Mouse (Mus musculus) ES-E14 (cell line): ENCODE results near the gene Nr2e3. TPM values are rescaled to one million over a fixed set of nuclear protein-coding genes. Genes with fewer than 3 reads are reported as not detected.

Experiments
- DNase-seq: peaks from one replicate; pipeline ENCODE4 v3.0.0-alpha.2; 2013; ENCODE audit warnings: low read depth, low spot score
- H3K27ac ChIP-seq: 2 replicates; pipeline ENCODE4 v1.5.1; 2012; ENCODE audit warnings: low read depth, mild to moderate bottlenecking, low read length, moderate library complexity, mixed read lengths; ENCODE audit not compliant: poor library complexity, insufficient read depth, severe bottlenecking
- H3K36me3 ChIP-seq: 2 replicates; pipeline ENCODE4 v1.6.1; 2012; ENCODE audit warnings: mild to moderate bottlenecking, low read length, moderate library complexity, mixed read lengths; ENCODE audit not compliant: control insufficient read depth, poor library complexity, insufficient read depth, severe bottlenecking
- H3K4me1 ChIP-seq, 2 experiments: fragments of 150-350 bp in 1 of 2; sonication (generic) in 1 of 2; 2 replicates each; pipeline ENCODE4 v1.6.1; 2012; ENCODE audit warnings: low read length in 2 of 2, mild to moderate bottlenecking in 1 of 2, mixed read lengths in 1 of 2; ENCODE audit not compliant: control insufficient read depth in 2 of 2, insufficient read depth in 2 of 2, poor library complexity in 1 of 2
- H3K4me3 ChIP-seq, 2 experiments: fragments of 150-350 bp in 1 of 2; sonication (generic) in 1 of 2; 2 replicates each; pipeline ENCODE4 v1.5.1; 2012; ENCODE audit warnings: low read length in 2 of 2, low read depth in 1 of 2, mild to moderate bottlenecking in 1 of 2, mixed read lengths in 1 of 2; ENCODE audit not compliant: insufficient read depth in 1 of 2, poor library complexity in 1 of 2, severe bottlenecking in 1 of 2
- H3K9ac ChIP-seq: 2 replicates; pipeline ENCODE4 v1.6.1; 2012; ENCODE audit warnings: low read depth, mild to moderate bottlenecking, low read length, mixed read lengths; ENCODE audit not compliant: poor library complexity, insufficient read depth, severe bottlenecking
- H3K9me3 ChIP-seq: fragments of 150-350 bp; sonication (generic); 2 replicates; pipeline ENCODE4 v1.6.1; 2012; ENCODE audit warnings: low read depth, mild to moderate bottlenecking, low read length; ENCODE audit not compliant: control insufficient read depth, insufficient read depth
- CHD2 ChIP-seq: IDR thresholded peaks from 2 replicates; pipeline ENCODE4 v1.6.1; 2014; ENCODE audit warnings: mild to moderate bottlenecking, low read depth, low read length, inconsistent platforms
- HCFC1 ChIP-seq: IDR thresholded peaks from 2 replicates; pipeline ENCODE4 v1.6.1; 2012; ENCODE audit warnings: low read length, inconsistent platforms, borderline replicate concordance; ENCODE audit not compliant: insufficient read depth
- MAFK ChIP-seq: IDR thresholded peaks from 2 replicates; pipeline ENCODE4 v1.6.1; 2014; ENCODE audit warnings: mild to moderate bottlenecking, low read depth, low read length, inconsistent platforms; ENCODE audit not compliant: insufficient read depth
- ZC3H11A ChIP-seq: IDR thresholded peaks from 2 replicates; pipeline ENCODE4 v1.6.1; 2012; ENCODE audit warnings: low read depth, mild to moderate bottlenecking, inconsistent platforms, low read length, borderline replicate concordance
- ZNF384 ChIP-seq: IDR thresholded peaks from 2 replicates; pipeline ENCODE4 v1.6.1; 2012; ENCODE audit warnings: low read depth, low read length, inconsistent platforms
- in situ Hi-C, 2 experiments: fragments of 600-800 bp; cut with MboI; formaldehyde crosslinking; loops; one replicate each; pipeline ENCODE4 v1.15.1; 2025; ENCODE audit warnings: low sequenced_read_pairs in 2 of 2, inconsistent platforms in 1 of 2; ENCODE audit not compliant: unreplicated experiment in 2 of 2
- total RNA-seq: library from RNA; depleted of rRNA; stranded (reverse); fragments of 300-350 nt; gene quantifications from 2 replicates; pipeline ENCODE4 v1.2.3, GENCODE M21; 2012

The Nr2e3 gene
- total RNA-seq, 1 experiment = 0.31 TPM

DNA sequence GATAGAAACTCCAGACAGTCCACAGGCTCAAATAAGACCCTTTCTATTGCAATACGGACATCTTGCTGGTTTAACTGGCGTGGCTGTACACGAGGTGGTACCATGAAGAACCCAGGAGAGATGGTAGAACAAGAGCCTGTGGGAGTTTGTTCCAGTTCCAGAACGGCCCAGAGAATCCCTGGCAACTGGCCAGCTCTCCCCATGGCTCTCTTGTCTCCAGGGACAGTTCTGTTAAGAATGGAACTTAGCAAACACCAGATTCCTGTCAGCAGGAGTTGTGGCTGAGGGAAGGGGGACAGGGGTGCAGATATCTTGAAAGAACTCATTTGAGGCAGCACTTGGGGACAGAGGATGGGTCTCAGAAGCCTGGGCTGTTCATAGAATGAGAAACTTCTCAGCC lies 10.8 kb upstream of the Nr2e3 start:
- H3K36me3 ChIP-seq = no peaks in the 10 kb centered on the region
- TF ChIP-seq HCFC1 (no peak), MAFK (no peak), ZNF384 (no peak), CHD2 (no peak), ZC3H11A (no peak)
- H3K9me3 ChIP-seq = no peaks in the 10 kb centered on the region
- H3K9ac ChIP-seq = no peak overlapping the region
- no peak for DNase-seq
- in situ Hi-C loops = no loop called here
- H3K27ac ChIP-seq = no peak overlapping the region
- no peak overlapping the region for H3K4me3 ChIP-seq
- no peaks in the 10 kb centered on the region; a peak in 1 of 4 replicates for H3K4me1 ChIP-seq

DNA sequence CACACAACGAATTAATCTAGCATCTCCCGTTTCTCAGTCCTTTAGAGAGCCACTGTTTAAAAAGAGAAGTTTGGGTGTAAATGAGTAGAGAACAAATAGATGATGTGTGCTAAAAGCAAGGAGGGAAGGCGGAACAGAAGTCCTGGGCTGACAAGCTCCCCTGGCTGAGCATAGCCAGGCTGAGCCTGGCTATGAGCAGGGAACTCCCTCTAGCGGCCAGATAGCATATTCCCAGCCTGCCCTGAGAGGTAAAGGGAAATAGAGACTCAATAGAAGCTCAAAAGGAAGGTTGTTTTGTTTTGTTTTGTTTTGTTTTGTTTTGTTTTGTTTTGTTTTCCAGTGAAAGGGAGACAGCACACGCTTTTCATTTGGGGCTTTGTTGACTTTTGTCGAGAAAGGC lies 8.9 kb upstream of the Nr2e3 start:
- Histone ChIP-seq H3K9ac (no peak overlapping the region), H3K36me3 (no peaks in the 10 kb centered on the region), H3K9me3 (no peaks in the 10 kb centered on the region), H3K4me3 (no peak overlapping the region), H3K4me1 (peaks cover 0 to 4% of the 10 kb centered on the region in 2 experiments; a peak in 1 of 4 replicates), H3K27ac (no peak overlapping the region)
- TF ChIP-seq MAFK = no peak
- TF ChIP-seq CHD2 = no peak
- no peak for TF ChIP-seq ZNF384
- no peak for TF ChIP-seq HCFC1
- in situ Hi-C loops = no loop called here
- DNase-seq = peak; percentile 51

DNA sequence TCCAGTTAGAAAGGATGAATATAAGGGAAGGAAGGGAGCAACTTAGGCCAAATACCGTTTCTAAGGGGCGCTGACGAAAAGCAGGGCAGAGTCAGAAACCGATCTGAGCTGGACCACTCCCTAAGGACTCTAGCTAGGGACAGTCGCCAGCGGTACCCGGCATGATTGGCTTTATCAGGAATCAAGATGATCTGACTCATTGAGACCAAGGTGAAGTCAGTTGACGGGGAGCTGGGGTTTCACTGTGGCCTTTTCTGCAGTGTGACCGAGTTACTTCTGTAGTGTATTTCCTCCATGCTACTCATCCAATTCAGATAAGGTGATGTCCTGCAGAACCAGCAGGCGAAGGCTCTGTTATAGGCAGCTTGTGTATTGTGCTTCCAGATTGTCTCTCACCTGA lies 4.6 kb upstream of the Nr2e3 start:
- no peak for TF ChIP-seq HCFC1
- no peak for TF ChIP-seq MAFK
- no peak for TF ChIP-seq ZNF384
- TF ChIP-seq CHD2 = no peak
- TF ChIP-seq ZC3H11A = no peak
- in situ Hi-C loops = no loop called here
- no peak for DNase-seq

DNA sequence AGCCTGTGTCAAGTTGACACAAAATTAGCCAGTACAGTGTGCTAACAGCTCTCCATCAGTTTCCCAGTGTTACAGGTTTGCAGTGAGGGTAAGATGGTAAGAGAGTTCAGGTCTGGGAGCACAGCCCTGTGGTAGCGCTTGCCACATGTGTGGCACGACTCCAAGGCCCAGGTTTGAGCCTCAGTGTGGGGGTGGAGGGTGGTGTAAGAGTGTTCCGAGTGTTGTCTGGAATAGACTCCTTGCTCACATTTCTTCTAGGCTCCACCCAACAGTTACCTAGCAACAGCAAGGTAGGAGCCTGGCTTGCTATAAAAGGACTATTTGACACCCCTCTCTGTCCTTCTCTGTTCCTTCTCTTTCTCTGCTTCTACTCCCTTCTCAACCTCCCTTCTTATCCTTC lies 3.9 kb upstream of the Nr2e3 start:
- H3K27ac ChIP-seq = no peak overlapping the region
- H3K4me3 ChIP-seq = no peak overlapping the region
- in situ Hi-C loops = no loop called here
- DNase-seq = no peak
- H3K9me3 ChIP-seq = no peaks in the 10 kb centered on the region
- peaks cover 1 to 10% of the 10 kb centered on the region in 2 experiments; a peak in 2 of 4 replicates for H3K4me1 ChIP-seq
- no peaks in the 10 kb centered on the region for H3K36me3 ChIP-seq
- H3K9ac ChIP-seq = no peak overlapping the region
- TF ChIP-seq ZC3H11A = no peak
- no peak for TF ChIP-seq CHD2
- no peak for TF ChIP-seq HCFC1
- TF ChIP-seq ZNF384 = no peak
- no peak for TF ChIP-seq MAFK

More for the DNA sequence above, 4.6 kb upstream of the Nr2e3 start:
- Histone ChIP-seq H3K9me3 (no peaks in the 10 kb centered on the region), H3K4me1 (peaks cover 1 to 8% of the 10 kb centered on the region in 2 experiments; a peak in 2 of 4 replicates), H3K36me3 (no peaks in the 10 kb centered on the region), H3K27ac (no peak overlapping the region), H3K9ac (no peak overlapping the region), H3K4me3 (no peak overlapping the region)

DNA sequence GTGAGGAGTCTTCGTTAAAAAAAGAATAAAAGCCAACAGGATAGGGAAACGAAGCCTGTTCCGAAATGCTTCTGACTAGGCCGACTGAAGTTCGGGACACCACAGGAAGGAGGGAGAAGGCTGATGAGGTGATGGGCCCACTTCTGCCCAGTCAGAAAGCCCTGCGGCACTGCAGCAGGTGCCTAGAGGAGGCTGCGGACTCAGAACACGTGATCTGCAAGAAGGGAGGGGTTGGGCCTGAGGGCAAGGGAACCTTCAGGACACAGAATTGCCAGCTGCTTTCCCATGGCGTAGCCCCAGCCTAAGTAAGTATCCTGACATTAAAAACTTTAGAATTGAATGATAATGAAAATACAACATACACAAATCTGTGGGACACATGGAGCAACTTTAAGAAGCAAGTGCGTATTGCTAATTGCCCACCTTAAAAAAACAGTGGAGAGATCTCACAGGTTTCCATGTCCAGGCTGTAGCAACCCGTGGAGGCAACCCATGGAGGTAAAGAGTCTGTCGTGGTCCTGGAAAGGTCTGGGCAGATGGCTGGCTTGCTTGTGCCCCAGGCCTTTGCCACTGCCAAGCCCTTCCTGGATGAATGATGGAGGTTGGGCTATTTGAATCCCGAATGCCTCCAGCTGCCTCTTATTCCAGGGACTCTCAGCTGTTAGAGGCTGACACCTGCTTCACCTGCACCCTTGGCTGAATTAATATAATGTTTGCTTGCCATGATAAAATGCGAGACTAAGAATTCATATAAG lies 919 bp upstream of the Nr2e3 start:
- H3K4me3 ChIP-seq = no peak overlapping the region
- in situ Hi-C loops = no loop called here
- H3K4me1 ChIP-seq = peaks cover 1 to 13% of the 10 kb centered on the region in 2 experiments; a peak in 1 of 4 replicates

More for the DNA sequence above, 919 bp upstream of the Nr2e3 start:
- TF ChIP-seq MAFK = no peak
- TF ChIP-seq ZC3H11A = no peak
- TF ChIP-seq HCFC1 = no peak
- no peak for TF ChIP-seq CHD2
- TF ChIP-seq ZNF384 = no peak
- DNase-seq = no peak
- no peaks in the 10 kb centered on the region for H3K36me3 ChIP-seq
- H3K9me3 ChIP-seq = no peaks in the 10 kb centered on the region
- no peak overlapping the region for H3K27ac ChIP-seq
- no peak overlapping the region for H3K9ac ChIP-seq
